Mouse (Mus musculus) midbrain, embryonic 14.5 days (tissue): Measurements from ENCODE around the gene Rgl1. TPM values are rescaled to one million over a fixed set of nuclear protein-coding genes. Genes with fewer than 3 reads are reported as not detected.

Source experiments
- ATAC-seq: fragments of 200-750 bp; cut with Nextera tagmentation; 2 replicates; pipeline ENCODE4 v1.8.0; 2017; ENCODE audit warnings: moderate number of reproducible peaks, moderate library complexity; ENCODE audit not compliant: low FRiP score, low TSS enrichment
- DNase-seq: peaks from one replicate; pipeline ENCODE4 v3.0.0-alpha.2; 2015
- H3K27ac ChIP-seq: fragments of 300-500 bp; sonication (generic); replicated peaks from 2 replicates; pipeline ENCODE4 v1.5.1; 2014; ENCODE audit warnings: mild to moderate bottlenecking, low read depth, low read length, moderate library complexity
- H3K27me3 ChIP-seq: fragments of 300-500 bp; sonication (generic); 2 replicates; pipeline ENCODE4 v1.6.1; 2014; ENCODE audit warnings: low read length, control low read depth, mixed read lengths; ENCODE audit not compliant: control insufficient read depth, insufficient read depth
- H3K36me3 ChIP-seq: fragments of 300-500 bp; sonication (generic); 2 replicates; pipeline ENCODE4 v1.6.1; 2014; ENCODE audit warnings: low read length, control low read depth; ENCODE audit not compliant: control insufficient read depth, insufficient read depth
- H3K4me1 ChIP-seq: fragments of 300-500 bp; sonication (generic); 2 replicates; pipeline ENCODE4 v1.6.1; 2014; ENCODE audit warnings: mild to moderate bottlenecking, antibody characterized with exemption, low read length, control low read depth; ENCODE audit not compliant: control insufficient read depth, insufficient read depth
- H3K4me2 ChIP-seq: fragments of 300-500 bp; sonication (generic); 2 replicates; pipeline ENCODE4 v1.6.1; 2014; ENCODE audit warnings: mild to moderate bottlenecking, low read length, moderate library complexity
- H3K4me3 ChIP-seq: fragments of 300-500 bp; sonication (generic); replicated peaks from 2 replicates; pipeline ENCODE4 v1.5.1; 2014; ENCODE audit warnings: low read depth, low read length
- H3K9ac ChIP-seq: fragments of 300-500 bp; sonication (generic); replicated peaks from 2 replicates; pipeline ENCODE4 v1.6.1; 2014; ENCODE audit warnings: mild to moderate bottlenecking, low read length, moderate library complexity
- H3K9me3 ChIP-seq: fragments of 300-500 bp; sonication (generic); 2 replicates; pipeline ENCODE4 v1.6.1; 2016; ENCODE audit warnings: low read length, control low read depth, mixed read lengths; ENCODE audit not compliant: control insufficient read depth
- WGBS: fragments of 180-500 bp; shearing (Covaris S2); extraction: QIAGEN DNeasy Blood & Tissue Kit; methylation state at CpG from one replicate; pipeline ENCODE4 v1.1.7; 2014; 5-methylcytosine and 5-hydroxymethylcytosine counted together
- polyA plus RNA-seq: library from polyadenylated mRNA; unstranded; fragments of >200 nt; fragmentation: Nextera tagmentation; extraction: Ambion mirVana; gene quantifications from 2 replicates; pipeline ENCODE4 v1.2.1, GENCODE M21; 2014

The Rgl1 gene
- polyA plus RNA-seq, 1 experiment from 2014 or later, result 16.6 TPM

- Histone ChIP-seq H3K4me3 (no peak overlapping the region), H3K27me3 (no peaks in the 10 kb centered on the region), H3K27ac (peak overlapping the region; percentile 41; the same call in 1 of the 2 replicates), H3K4me2 (peak overlapping the region; percentile 22; the same call in 1 of the 2 replicates), H3K9me3 (no peaks in the 10 kb centered on the region), H3K4me1 (peaks cover 11% of the 10 kb centered on the region), H3K9ac (no peak overlapping the region), H3K36me3 (no peaks in the 10 kb centered on the region)
- 23% methylated on average over 14 of the region's 14 CpGs for WGBS
- DNase-seq (peak; percentile 54), ATAC-seq (peak; percentile 62; the same call in 1 of the 2 replicates)
Measured at GRCm38 (mm10) chr1:152556576-152557281, 209.4 kb downstream of the Rgl1 start.

GRCm38 (mm10) chr1:152555944-152556573 is 210.1 kb downstream of the Rgl1 start:
- DNase-seq (peak; percentile 72), ATAC-seq (peak; percentile 71; the same call in 1 of the 2 replicates)
- H3K27ac ChIP-seq, result peak overlapping the region; percentile 52
- WGBS, result 10% methylated on average over 7 of the region's 7 CpGs
- peaks cover 8% of the 10 kb centered on the region; the same call in 1 of the 2 replicates for H3K4me1 ChIP-seq
- no peak overlapping the region for H3K9ac ChIP-seq
- H3K36me3 ChIP-seq, result no peaks in the 10 kb centered on the region
- no peaks in the 10 kb centered on the region for H3K27me3 ChIP-seq
- H3K4me3 ChIP-seq, result no peak overlapping the region
- H3K9me3 ChIP-seq, result no peaks in the 10 kb centered on the region
- H3K4me2 ChIP-seq, result peak overlapping the region; percentile 22; the same call in 1 of the 2 replicates

GRCm38 (mm10) chr1:152553912-152554547 is 212.1 kb downstream of the Rgl1 start:
- Histone ChIP-seq H3K4me1 (peaks cover 8% of the 10 kb centered on the region; the same call in 1 of the 2 replicates), H3K27me3 (no peaks in the 10 kb centered on the region), H3K4me2 (no peak overlapping the region), H3K9ac (no peak overlapping the region), H3K4me3 (no peak overlapping the region), H3K9me3 (no peaks in the 10 kb centered on the region), H3K27ac (no peak overlapping the region), H3K36me3 (no peaks in the 10 kb centered on the region)
- DNase-seq (no peak), ATAC-seq (no peak)
- 79% methylated on average over 15 of the region's 15 CpGs for WGBS

GRCm38 (mm10) chr1:152550973-152551372 is 215.2 kb downstream of the Rgl1 start:
- Histone ChIP-seq H3K9me3 (no peaks in the 10 kb centered on the region), H3K4me3 (no peak overlapping the region), H3K36me3 (0 out of 2 replicates have a peak, but pooled peaks cover 2% of the 10 kb centered on the region), H3K27me3 (no peaks in the 10 kb centered on the region), H3K4me1 (peaks cover 1% of the 10 kb centered on the region; the same call in 1 of the 2 replicates), H3K4me2 (no peak overlapping the region), H3K9ac (no peak overlapping the region), H3K27ac (no peak overlapping the region)
- DNase-seq (no peak), ATAC-seq (no peak)
- 91% methylated on average over 3 of the region's 3 CpGs for WGBS

- no peaks in the 10 kb centered on the region for H3K9me3 ChIP-seq
- H3K9ac ChIP-seq, result no peak overlapping the region
- H3K36me3 ChIP-seq, result 0 out of 2 replicates have a peak, but pooled peaks cover 3% of the 10 kb centered on the region
- no peaks in the 10 kb centered on the region for H3K27me3 ChIP-seq
- no peak overlapping the region for H3K4me3 ChIP-seq
- ATAC-seq (no peak), DNase-seq (no peak)
- H3K27ac ChIP-seq, result no peak overlapping the region
- H3K4me1 ChIP-seq, result no peaks in the 10 kb centered on the region; the same call in 1 of the 2 replicates
- no peak overlapping the region for H3K4me2 ChIP-seq
- WGBS, result 97% methylated on average over 2 of the region's 2 CpGs
Measured at GRCm38 (mm10) chr1:152550544-152550943, 215.6 kb downstream of the Rgl1 start.

GRCm38 (mm10) chr1:152549061-152549738 is 217.0 kb downstream of the Rgl1 start:
- 95% methylated on average over 13 of the region's 13 CpGs for WGBS
- DNase-seq, result no peak
- Histone ChIP-seq H3K9ac (no peak overlapping the region), H3K27ac (no peak overlapping the region), H3K4me2 (no peak overlapping the region), H3K9me3 (no peaks in the 10 kb centered on the region), H3K4me1 (no peaks in the 10 kb centered on the region), H3K4me3 (no peak overlapping the region), H3K36me3 (0 out of 2 replicates have a peak, but pooled peaks cover 3% of the 10 kb centered on the region), H3K27me3 (no peaks in the 10 kb centered on the region)
- ATAC-seq, result no peak

GRCm38 (mm10) chr1:152543449-152544159 is 222.5 kb downstream of the Rgl1 start:
- Histone ChIP-seq H3K9ac (no peak overlapping the region), H3K4me3 (no peak overlapping the region), H3K9me3 (no peaks in the 10 kb centered on the region), H3K27me3 (no peaks in the 10 kb centered on the region), H3K36me3 (peaks cover 11% of the 10 kb centered on the region; the same call in 1 of the 2 replicates), H3K4me1 (no peaks in the 10 kb centered on the region), H3K4me2 (no peak overlapping the region), H3K27ac (no peak overlapping the region)
- WGBS, result 96% methylated on average over 2 of the region's 2 CpGs
- no peak for DNase-seq
- no peak for ATAC-seq
